ENCODE assay signal across 10 mouse cellular contexts in the genomic region with DNA sequence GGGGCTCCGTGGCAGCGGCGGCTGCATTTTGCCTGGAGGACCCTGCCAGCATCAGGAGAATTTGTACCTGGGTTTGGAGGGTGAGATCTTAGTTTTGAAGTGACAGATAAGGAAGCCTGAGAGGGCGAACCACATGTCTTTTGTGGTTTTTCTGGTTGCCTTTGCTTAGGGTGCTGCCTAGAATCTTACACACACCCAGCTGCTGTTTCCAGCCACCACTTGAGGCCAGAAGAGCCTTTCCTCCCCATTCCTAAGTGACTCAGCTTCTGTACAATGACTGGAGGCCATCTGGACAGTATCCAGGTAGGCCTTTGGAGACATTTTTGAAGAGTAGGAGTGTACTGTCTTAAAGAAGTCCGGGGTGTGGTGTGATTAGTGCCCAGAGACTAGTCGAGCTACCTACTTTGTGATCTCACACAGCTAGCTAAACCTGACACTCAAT. TPM values are rescaled to one million over a fixed set of nuclear protein-coding genes. Genes with fewer than 3 reads are reported as not detected.
A peak's percentile ranks its signal among the peaks of the same experiment; 100 is the strongest.
DNase-seq lines count a peak whose midpoint lies in the region; ATAC-seq and TF ChIP-seq lines count a peak whose summit lies in the region.
"Had no signal": no experiment of that assay in that cellular context is flagged by ENCODE, and none has a peak within 500 bp of the region (broad histone marks: within the 10 kb centered on the region; RNA-seq: fewer than 3 reads in every experiment).

No protein-coding gene starts in this region.

- no peak for TF ChIP-seq CTCF in G1E (IDR thresholded peaks at IDR 0.05; ENCODE audit: low read depth, low read length)
- TF ChIP-seq CTCF in lung, postnatal 0 days (IDR thresholded peaks at IDR 0.05), result no peak

- no peak overlapping the region for H3K9ac ChIP-seq in embryonic facial prominence, embryonic 15.5 days
- no peak overlapping the region for H3K9ac ChIP-seq in lung, postnatal 0 days (replicated peaks; ENCODE audit: low read depth)
- H3K9ac ChIP-seq: neural tube, embryonic 13.5 days had no signal

- peak; percentile 93 for TF ChIP-seq EP300 in lung, postnatal 0 days (IDR thresholded peaks at IDR 0.05)

- H3K36me3 ChIP-seq in G1E (replicated peaks), result no peaks in the 10 kb centered on the region
- H3K36me3 ChIP-seq in embryonic facial prominence, embryonic 15.5 days, result no peaks in the 10 kb centered on the region
- H3K36me3 ChIP-seq in lung, postnatal 0 days (ENCODE audit: insufficient read depth, low read length), result no peaks in the 10 kb centered on the region
- H3K36me3 ChIP-seq: neural tube, embryonic 13.5 days had no signal

- no peaks in the 10 kb centered on the region for H3K9me3 ChIP-seq in G1E (replicated peaks)
- no peaks in the 10 kb centered on the region for H3K9me3 ChIP-seq in embryonic facial prominence, embryonic 15.5 days (replicated peaks)
- no peaks in the 10 kb centered on the region for H3K9me3 ChIP-seq in lung, postnatal 0 days (ENCODE audit: low read length)
- H3K9me3 ChIP-seq: neural tube, embryonic 13.5 days had no signal

- H3K4me2 ChIP-seq in embryonic facial prominence, embryonic 15.5 days (replicated peaks), result no peak overlapping the region
- H3K4me2 ChIP-seq in lung, postnatal 0 days (replicated peaks; ENCODE audit: low read depth, low read length), result no peak overlapping the region
- H3K4me2 ChIP-seq: neural tube, embryonic 13.5 days had no signal

- peak; percentile 72 for ATAC-seq in G1E (ENCODE audit: extremely low read depth, insufficient number of reproducible peaks, low FRiP score, poor library complexity, severe bottlenecking)
- no peak for ATAC-seq in embryonic facial prominence, embryonic 15.5 days (ENCODE audit: insufficient number of reproducible peaks, low FRiP score, low TSS enrichment, low read depth)
- peak; percentile 92 for ATAC-seq in lung, postnatal 0 days

- 0 out of 2 replicates have a peak overlapping the region, but pooled peaks have one; percentile 8 for H3K27ac ChIP-seq in embryonic facial prominence, embryonic 15.5 days (replicated peaks)
- no peak overlapping the region for H3K27ac ChIP-seq in lung, postnatal 0 days (ENCODE audit: low read length)
- H3K27ac ChIP-seq: layer of hippocampus, adult 2 months; neural tube, embryonic 13.5 days had no signal

- peaks cover 47% of the 10 kb centered on the region for H3K27me3 ChIP-seq in G1E (ENCODE audit: insufficient read depth, low read length)
- no peaks in the 10 kb centered on the region; the same call in 1 of the 2 replicates for H3K27me3 ChIP-seq in embryonic facial prominence, embryonic 15.5 days
- 0 out of 2 replicates have a peak, but pooled peaks cover 17% of the 10 kb centered on the region for H3K27me3 ChIP-seq in lung, postnatal 0 days (replicated peaks; ENCODE audit: insufficient read depth, low read length)
- H3K27me3 ChIP-seq: neural tube, embryonic 13.5 days had no signal

- peak overlapping the region; percentile 49; the same call in 1 of the 2 replicates for H3K4me3 ChIP-seq in G1E (ENCODE audit: low read depth, low read length)
- no peak overlapping the region for H3K4me3 ChIP-seq in embryonic facial prominence, embryonic 15.5 days (replicated peaks)
- no peak overlapping the region for H3K4me3 ChIP-seq in lung, postnatal 0 days (ENCODE audit: low read depth, low read length)
- H3K4me3 ChIP-seq: layer of hippocampus, adult 2 months; neural tube, embryonic 13.5 days had no signal

- peak; percentile 82 for DNase-seq in 3134 (ENCODE audit: extremely low read depth, insufficient read length, low spot score)
- DNase-seq in G1E (ENCODE audit: low spot score), result peak; percentile 49
- DNase-seq in lung, postnatal 0 days (ENCODE audit: low spot score), result peak; percentile 87
- DNase-seq in frontal cortex, postnatal 25 days (ENCODE audit: low spot score in 2 of 2), result no peak
- DNase-seq in spleen, adult 12 weeks (ENCODE audit: low spot score), result no peak
- no peak for DNase-seq in right cerebral cortex, postnatal 4 days
- no peak for DNase-seq in spleen, postnatal 14 days (ENCODE audit: low spot score in 2 of 2)

- H3K4me1 ChIP-seq in G1E (ENCODE audit: insufficient read depth, low read depth, low read length), result peaks cover 81% of the 10 kb centered on the region
- no peaks in the 10 kb centered on the region for H3K4me1 ChIP-seq in embryonic facial prominence, embryonic 15.5 days
- no peaks in the 10 kb centered on the region for H3K4me1 ChIP-seq in lung, postnatal 0 days (ENCODE audit: insufficient read depth, low read depth, low read length)
- H3K4me1 ChIP-seq: neural tube, embryonic 13.5 days had no signal

- 57% methylated on average over 6 of the region's 6 CpGs for WGBS in embryonic facial prominence, embryonic 15.5 days
- 35% methylated on average over 6 of the region's 6 CpGs for WGBS in lung, postnatal 0 days

RNA-seq across cellular contexts. Expression of a gene that starts 26.0 kb away (rescaled TPM):
- total RNA-seq in G1E (2014; fragmentation: Nextera tagmentation) (5.1 and 9.3 TPM in 2 replicates), G1E (2017) (17.6 and 19.7 TPM in 2 replicates)
- 15.9 and 22.4 TPM in 2 replicates for polyA plus RNA-seq in G1E (2012)
- 31.2 and 34.1 TPM in 2 replicates for polyA plus RNA-seq in embryonic facial prominence, embryonic 15.5 days (2015; fragmentation: Nextera tagmentation; extraction: Ambion mirVana)
- polyA plus RNA-seq in lung, postnatal 0 days (2015; fragmentation: Nextera tagmentation; extraction: Ambion mirVana), result 26.8 and 28.3 TPM in 2 replicates

RNA-seq across cellular contexts. Expression of a gene that starts 26.6 kb away (rescaled TPM):
- total RNA-seq in G1E (2014; fragmentation: Nextera tagmentation), result 21.4 and 27.5 TPM in 2 replicates
- total RNA-seq in G1E (2017), result 34.4 and 39.4 TPM in 2 replicates
- 3.4 and 3.5 TPM in 2 replicates for polyA plus RNA-seq in G1E (2012)
- 18.3 and 18.6 TPM in 2 replicates for polyA plus RNA-seq in embryonic facial prominence, embryonic 15.5 days (2015; fragmentation: Nextera tagmentation; extraction: Ambion mirVana)
- 13.1 and 14.6 TPM in 2 replicates for polyA plus RNA-seq in lung, postnatal 0 days (2015; fragmentation: Nextera tagmentation; extraction: Ambion mirVana)

Comparison
In these comparisons a context has a peak if more than half of its experiments do, and no peak if none do; other contexts are left out.
1. DNase-seq: peak in 3134 (single experiment), G1E (single experiment) and lung, postnatal 0 days (single experiment); none in frontal cortex, postnatal 25 days (0 of 2), spleen, adult 12 weeks (single experiment), right cerebral cortex, postnatal 4 days (single experiment) and spleen, postnatal 14 days (0 of 2).